Mouse (Mus musculus) forebrain, embryonic 14.5 days (tissue): ENCODE measurements at regions not wholly inside any gene's neighbourhood (a gene's known extent, or its start where the extent isn't known, plus 50 kb on each side); places are given as distances from the start of the nearest gene placed in this dataset.
A peak's percentile ranks its signal among the peaks of the same experiment; 100 is the strongest.

ENCODE experiments used
- ATAC-seq: fragments of 200-750 bp; cut with Nextera tagmentation; 2 replicates; pipeline ENCODE4 v1.8.0; 2017; ENCODE audit warnings: mild to moderate bottlenecking, moderate library complexity
- DNase-seq: peaks from one replicate; pipeline ENCODE4 v3.0.0-alpha.2; 2015; ENCODE audit warnings: low spot score
- H3K27ac ChIP-seq: fragments of 300-500 bp; sonication (generic); 2 replicates; pipeline ENCODE4 v1.5.1; 2014; ENCODE audit warnings: low read depth, mild to moderate bottlenecking, control low read depth, low read length, moderate library complexity
- H3K27me3 ChIP-seq: fragments of 300-500 bp; sonication (generic); replicated peaks from 2 replicates; pipeline ENCODE4 v1.6.1; 2014; ENCODE audit warnings: low read length, control low read depth, mixed read lengths; ENCODE audit not compliant: control insufficient read depth, insufficient read depth
- H3K36me3 ChIP-seq: fragments of 300-500 bp; sonication (generic); 2 replicates; pipeline ENCODE4 v1.6.1; 2014; ENCODE audit warnings: low read length, control low read depth; ENCODE audit not compliant: control insufficient read depth, insufficient read depth
- H3K4me1 ChIP-seq: fragments of 300-500 bp; sonication (generic); 2 replicates; pipeline ENCODE4 v1.6.1; 2014; ENCODE audit warnings: antibody characterized with exemption, low read length, control low read depth; ENCODE audit not compliant: control insufficient read depth, insufficient read depth
- H3K4me2 ChIP-seq: fragments of 300-500 bp; sonication (generic); 2 replicates; pipeline ENCODE4 v1.6.1; 2014; ENCODE audit warnings: mild to moderate bottlenecking, control low read depth, low read length
- H3K4me3 ChIP-seq: fragments of 300-500 bp; sonication (generic); 2 replicates; pipeline ENCODE4 v1.5.1; 2014; ENCODE audit warnings: low read depth, low read length, control low read depth
- H3K9ac ChIP-seq: fragments of 300-500 bp; sonication (generic); 2 replicates; pipeline ENCODE4 v1.6.1; 2014; ENCODE audit warnings: mild to moderate bottlenecking, low read length, control low read depth, moderate library complexity
- H3K9me3 ChIP-seq: fragments of 300-500 bp; sonication (generic); replicated peaks from 2 replicates; pipeline ENCODE4 v1.6.1; 2016; ENCODE audit warnings: low read length, control low read depth, mixed read lengths; ENCODE audit not compliant: control insufficient read depth
- WGBS: fragments of 180-500 bp; shearing (Covaris S2); extraction: QIAGEN DNeasy Blood & Tissue Kit; methylation state at CpG from one replicate; pipeline ENCODE4 v1.1.7; 2014; 5-methylcytosine and 5-hydroxymethylcytosine counted together

DNA sequence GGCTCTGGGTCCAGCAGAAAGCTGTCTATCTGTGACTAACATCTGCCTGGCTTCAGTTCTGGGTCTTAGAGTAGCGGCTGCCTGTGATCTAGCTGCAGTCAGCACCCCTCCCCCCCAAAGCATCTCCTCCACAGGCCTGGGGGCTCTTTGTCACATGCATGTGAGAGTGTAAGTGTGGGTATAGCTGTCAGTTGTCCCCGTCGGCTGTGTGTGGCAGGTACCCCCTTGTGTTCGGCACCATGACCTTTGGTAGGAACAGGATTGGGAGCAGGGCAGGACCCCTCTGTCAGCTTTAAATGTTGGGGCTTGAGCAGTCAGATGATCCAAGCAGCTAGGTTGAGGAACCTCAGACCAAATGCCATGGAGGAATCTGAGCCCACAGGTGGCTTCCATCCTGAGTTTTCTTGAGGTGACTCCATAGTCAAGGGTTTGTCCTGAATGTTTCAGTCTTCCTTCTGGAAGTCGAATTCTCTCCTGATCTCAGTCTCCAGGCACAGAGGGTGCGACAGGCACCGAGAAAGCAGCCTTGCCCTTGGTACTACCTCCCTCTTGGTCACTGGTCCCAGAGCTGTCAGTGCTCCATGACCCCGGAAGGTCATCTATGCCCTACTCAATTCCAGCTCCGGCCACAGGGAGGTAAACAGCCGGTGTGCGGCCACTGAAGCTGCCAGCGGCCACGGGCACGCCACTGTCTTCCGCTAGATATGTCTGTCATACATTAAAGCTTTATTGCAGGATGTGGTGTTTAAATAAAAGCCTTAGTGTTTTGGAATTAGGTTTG, 55.9 kb upstream of the Gata5 start:
- no peak overlapping the region for H3K4me2 ChIP-seq
- H3K27ac ChIP-seq = no peak overlapping the region
- DNase-seq (no peak), ATAC-seq (no peak)
- H3K9me3 ChIP-seq = no peaks in the 10 kb centered on the region
- H3K36me3 ChIP-seq = no peaks in the 10 kb centered on the region
- no peak overlapping the region for H3K9ac ChIP-seq
- 89% methylated on average over 15 of the region's 15 CpGs for WGBS
- no peaks in the 10 kb centered on the region for H3K4me1 ChIP-seq
- no peak overlapping the region for H3K4me3 ChIP-seq
- peaks cover 16% of the 10 kb centered on the region for H3K27me3 ChIP-seq

- no peaks in the 10 kb centered on the region for H3K9me3 ChIP-seq
- no peak overlapping the region for H3K27ac ChIP-seq
- 10% methylated on average over 2 of the region's 2 CpGs for WGBS
- H3K27me3 ChIP-seq = peaks cover 23% of the 10 kb centered on the region
- DNase-seq = no peak
- ATAC-seq = no peak
- no peaks in the 10 kb centered on the region for H3K36me3 ChIP-seq
- H3K4me2 ChIP-seq = no peak overlapping the region
- H3K9ac ChIP-seq = no peak overlapping the region
- H3K4me1 ChIP-seq = no peaks in the 10 kb centered on the region
- no peak overlapping the region for H3K4me3 ChIP-seq
These were observed 55.0 kb upstream of the Gata5 start for GRCm38 (mm10) chr2:180389486-180389885.

GRCm38 (mm10) chr2:180389013-180389412, 54.5 kb upstream of the Gata5 start:
- no peaks in the 10 kb centered on the region for H3K9me3 ChIP-seq
- no peak overlapping the region for H3K27ac ChIP-seq
- peaks cover 27% of the 10 kb centered on the region for H3K27me3 ChIP-seq
- no peaks in the 10 kb centered on the region for H3K36me3 ChIP-seq
- H3K4me1 ChIP-seq = no peaks in the 10 kb centered on the region
- no peak overlapping the region for H3K4me2 ChIP-seq
- H3K4me3 ChIP-seq = no peak overlapping the region
- WGBS = 42% methylated on average over 12 of the region's 12 CpGs
- H3K9ac ChIP-seq = no peak overlapping the region
- DNase-seq (no peak), ATAC-seq (no peak)

DNA sequence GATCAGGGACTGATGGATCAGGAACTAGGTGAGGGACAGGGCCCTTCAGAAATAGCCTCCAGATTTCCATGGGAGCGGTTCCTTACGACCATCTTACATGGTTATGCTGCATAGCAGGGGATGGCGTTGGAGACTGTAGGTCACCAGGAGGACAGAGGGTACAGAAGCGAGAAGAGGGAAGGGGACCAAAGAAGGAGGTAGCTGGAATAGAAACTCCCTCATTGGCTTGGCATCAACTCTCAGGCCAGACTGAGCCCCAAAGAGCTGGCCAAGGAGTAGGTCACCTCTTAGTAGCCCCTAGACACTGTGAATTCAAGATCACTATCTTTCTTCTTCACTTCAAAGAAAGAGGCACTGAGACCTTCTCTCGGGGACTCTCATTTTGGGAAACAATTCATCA, 53.6 kb upstream of the Gata5 start:
- H3K27me3 ChIP-seq = peaks cover 29% of the 10 kb centered on the region
- H3K4me1 ChIP-seq = no peaks in the 10 kb centered on the region
- no peak overlapping the region for H3K27ac ChIP-seq
- no peak for ATAC-seq
- H3K36me3 ChIP-seq = no peaks in the 10 kb centered on the region
- DNase-seq = no peak
- H3K9me3 ChIP-seq = no peaks in the 10 kb centered on the region
- no peak overlapping the region for H3K4me2 ChIP-seq
- no peak overlapping the region for H3K9ac ChIP-seq
- H3K4me3 ChIP-seq = no peak overlapping the region
- 75% methylated on average over 5 of the region's 5 CpGs for WGBS

DNA sequence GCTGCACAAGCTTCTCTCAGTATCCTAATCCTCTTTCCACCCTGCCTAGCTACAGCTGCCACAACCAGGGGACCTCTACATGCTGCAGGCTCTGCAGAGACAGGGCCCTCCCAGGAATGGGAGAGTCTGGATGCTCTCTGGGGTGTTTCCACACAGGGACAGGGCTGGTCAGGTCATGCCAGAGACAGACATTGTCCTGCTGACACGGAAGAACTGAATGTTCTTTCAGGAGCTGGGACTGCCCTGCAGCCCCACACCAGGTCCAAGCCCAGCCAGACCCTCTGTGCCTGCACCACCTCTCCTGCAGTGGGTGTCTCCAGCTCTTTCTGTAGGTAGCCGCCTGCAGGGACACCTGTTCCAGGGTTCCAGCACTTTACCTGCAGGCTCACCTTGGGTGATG, 52.8 kb upstream of the Gata5 start:
- no peak for ATAC-seq
- 33% methylated on average over 2 of the region's 2 CpGs for WGBS

GRCm38 (mm10) chr2:180385967-180386688, 51.6 kb upstream of the Gata5 start:
- under 1% methylated on average over 32 of the region's 35 CpGs for WGBS
- peak overlapping the region; percentile 54 for H3K9ac ChIP-seq

More for the DNA sequence above, 52.8 kb upstream of the Gata5 start:
- Histone ChIP-seq H3K4me3 (no peak overlapping the region), H3K36me3 (no peaks in the 10 kb centered on the region), H3K9me3 (no peaks in the 10 kb centered on the region), H3K9ac (no peak overlapping the region), H3K27me3 (peaks cover 29% of the 10 kb centered on the region), H3K4me1 (no peaks in the 10 kb centered on the region), H3K27ac (no peak overlapping the region), H3K4me2 (no peak overlapping the region)
- DNase-seq = no peak

GRCm38 (mm10) chr2:180385231-180385895, 50.9 kb upstream of the Gata5 start:
- no peaks in the 10 kb centered on the region for H3K9me3 ChIP-seq
- H3K27me3 ChIP-seq = peaks cover 29% of the 10 kb centered on the region
- DNase-seq = no peak
- H3K27ac ChIP-seq = no peak overlapping the region
- 3% methylated on average over 26 of the region's 26 CpGs for WGBS
- H3K4me1 ChIP-seq = no peaks in the 10 kb centered on the region
- peak; percentile 58; the same call in 1 of the 2 replicates for ATAC-seq
- H3K9ac ChIP-seq = peak overlapping the region; percentile 40; the same call in 1 of the 2 replicates
- peak overlapping the region; percentile 37 for H3K4me3 ChIP-seq
- H3K4me2 ChIP-seq = peak overlapping the region; percentile 82
- H3K36me3 ChIP-seq = no peaks in the 10 kb centered on the region

More at GRCm38 (mm10) chr2:180385967-180386688, 51.6 kb upstream of the Gata5 start:
- peak; percentile 42; the same call in 1 of the 2 replicates for ATAC-seq
- Histone ChIP-seq H3K4me3 (peak overlapping the region; percentile 37), H3K27ac (no peak overlapping the region), H3K4me1 (no peaks in the 10 kb centered on the region), H3K36me3 (no peaks in the 10 kb centered on the region), H3K4me2 (peak overlapping the region; percentile 82), H3K27me3 (peaks cover 29% of the 10 kb centered on the region), H3K9me3 (no peaks in the 10 kb centered on the region)
- peak; percentile 37 for DNase-seq
